Mouse (Mus musculus): ENCODE results near the gene Ncam2. TPM values are rescaled to one million over a fixed set of nuclear protein-coding genes. Genes with fewer than 3 reads are reported as not detected.

Ncam2 gene
- total and polyA plus RNA-seq, 2 experiments = 0.09 to 1.1 TPM

- Histone ChIP-seq H3K27me3 (ENCODE audit: control insufficient read depth, insufficient read depth, low read length) (no peaks in the 10 kb centered on the region), H3K27ac (replicated peaks; ENCODE audit: insufficient read depth, low read depth, low read length) (no peak overlapping the region), H3K79me2 (ENCODE audit: control insufficient read depth, insufficient read depth, low read length) (no peaks in the 10 kb centered on the region), H3K4me3 (ENCODE audit: insufficient read depth, low read depth, low read length) (no peak overlapping the region), H3K4me1 (ENCODE audit: control insufficient read depth, insufficient read depth, low read length) (peaks cover 4% of the 10 kb centered on the region; the same call in 1 of the 2 replicates), H3K36me3 (ENCODE audit: control insufficient read depth, insufficient read depth, low read length) (no peaks in the 10 kb centered on the region), H3K9ac (ENCODE audit: low read depth, low read length) (no peak overlapping the region)
- 54% methylated on average over 2 of the region's 2 CpGs for WGBS
- DNase-seq (ENCODE audit: extremely low read depth, low read depth, low spot score) = peak; percentile 85
- TF ChIP-seq POLR2A (IDR thresholded peaks at IDR 0.05; ENCODE audit: extremely low read depth, insufficient read depth, low read length) (no peak), CTCF (IDR thresholded peaks at IDR 0.05; ENCODE audit: low read depth, low read length) (no peak)
Measured at GRCm38 (mm10) chr16:81191621-81192020, 8.9 kb upstream of the Ncam2 start.

- Histone ChIP-seq H3K79me2 (ENCODE audit: control insufficient read depth, insufficient read depth, low read length) (no peaks in the 10 kb centered on the region), H3K4me1 (ENCODE audit: control insufficient read depth, insufficient read depth, low read length) (peaks cover 2% of the 10 kb centered on the region; the same call in 1 of the 2 replicates), H3K4me3 (ENCODE audit: insufficient read depth, low read depth, low read length) (no peak overlapping the region), H3K9ac (ENCODE audit: low read depth, low read length) (no peak overlapping the region), H3K36me3 (ENCODE audit: control insufficient read depth, insufficient read depth, low read length) (no peaks in the 10 kb centered on the region), H3K27ac (replicated peaks; ENCODE audit: insufficient read depth, low read depth, low read length) (no peak overlapping the region), H3K27me3 (ENCODE audit: control insufficient read depth, insufficient read depth, low read length) (no peaks in the 10 kb centered on the region)
- TF ChIP-seq CTCF (IDR thresholded peaks at IDR 0.05; ENCODE audit: low read depth, low read length) (no peak), POLR2A (IDR thresholded peaks at IDR 0.05; ENCODE audit: extremely low read depth, insufficient read depth, low read length) (no peak)
- 63% methylated on average over 4 of the region's 4 CpGs for WGBS
- no peak for DNase-seq (ENCODE audit: extremely low read depth, low read depth, low spot score)
Measured at GRCm38 (mm10) chr16:81192607-81193006, 7.9 kb upstream of the Ncam2 start.

GRCm38 (mm10) chr16:81199467-81199866 lies 1.0 kb upstream of the Ncam2 start:
- no peak for DNase-seq (ENCODE audit: extremely low read depth, low read depth, low spot score)
- Histone ChIP-seq H3K27ac (replicated peaks; ENCODE audit: insufficient read depth, low read depth, low read length) (no peak overlapping the region), H3K36me3 (ENCODE audit: control insufficient read depth, insufficient read depth, low read length) (no peaks in the 10 kb centered on the region), H3K79me2 (ENCODE audit: control insufficient read depth, insufficient read depth, low read length) (no peaks in the 10 kb centered on the region), H3K4me1 (ENCODE audit: control insufficient read depth, insufficient read depth, low read length) (no peaks in the 10 kb centered on the region), H3K9ac (ENCODE audit: low read depth, low read length) (no peak overlapping the region), H3K4me3 (ENCODE audit: insufficient read depth, low read depth, low read length) (no peak overlapping the region), H3K27me3 (ENCODE audit: control insufficient read depth, insufficient read depth, low read length) (no peaks in the 10 kb centered on the region)
- TF ChIP-seq POLR2A (IDR thresholded peaks at IDR 0.05; ENCODE audit: extremely low read depth, insufficient read depth, low read length) (no peak), CTCF (IDR thresholded peaks at IDR 0.05; ENCODE audit: low read depth, low read length) (no peak)
- 83% methylated on average over 5 of the region's 5 CpGs for WGBS

- no peaks in the 10 kb centered on the region for H3K79me2 ChIP-seq (ENCODE audit: control insufficient read depth, insufficient read depth, low read length)
- H3K4me1 ChIP-seq (ENCODE audit: control insufficient read depth, insufficient read depth, low read length) = no peaks in the 10 kb centered on the region
- no peak for DNase-seq (ENCODE audit: extremely low read depth, low read depth, low spot score)
- no peaks in the 10 kb centered on the region for H3K27me3 ChIP-seq (ENCODE audit: control insufficient read depth, insufficient read depth, low read length)
- no peak overlapping the region for H3K27ac ChIP-seq (replicated peaks; ENCODE audit: insufficient read depth, low read depth, low read length)
- WGBS = 49% methylated on average over 5 of the region's 5 CpGs
- H3K36me3 ChIP-seq (ENCODE audit: control insufficient read depth, insufficient read depth, low read length) = no peaks in the 10 kb centered on the region
- no peak for TF ChIP-seq CTCF (IDR thresholded peaks at IDR 0.05; ENCODE audit: low read depth, low read length)
- TF ChIP-seq POLR2A (IDR thresholded peaks at IDR 0.05; ENCODE audit: extremely low read depth, insufficient read depth, low read length) = no peak
- no peak overlapping the region for H3K4me3 ChIP-seq (ENCODE audit: insufficient read depth, low read depth, low read length)
- H3K9ac ChIP-seq (ENCODE audit: low read depth, low read length) = no peak overlapping the region
Measured at GRCm38 (mm10) chr16:81201471-81201870, 974 bp downstream of the Ncam2 start.

- H3K4me3 ChIP-seq (ENCODE audit: insufficient read depth, low read depth, low read length) = no peak overlapping the region
- 7% methylated on average over 4 of the region's 4 CpGs for WGBS
- H3K4me1 ChIP-seq (ENCODE audit: control insufficient read depth, insufficient read depth, low read length) = no peaks in the 10 kb centered on the region
- DNase-seq (ENCODE audit: extremely low read depth, low read depth, low spot score) = peak; percentile 51
- TF ChIP-seq CTCF (IDR thresholded peaks at IDR 0.05; ENCODE audit: low read depth, low read length) = peak; percentile 59
- no peak for TF ChIP-seq POLR2A (IDR thresholded peaks at IDR 0.05; ENCODE audit: extremely low read depth, insufficient read depth, low read length)
- H3K79me2 ChIP-seq (ENCODE audit: control insufficient read depth, insufficient read depth, low read length) = no peaks in the 10 kb centered on the region
- no peak overlapping the region for H3K9ac ChIP-seq (ENCODE audit: low read depth, low read length)
- H3K27ac ChIP-seq (replicated peaks; ENCODE audit: insufficient read depth, low read depth, low read length) = no peak overlapping the region
- no peaks in the 10 kb centered on the region for H3K27me3 ChIP-seq (ENCODE audit: control insufficient read depth, insufficient read depth, low read length)
- no peaks in the 10 kb centered on the region for H3K36me3 ChIP-seq (ENCODE audit: control insufficient read depth, insufficient read depth, low read length)
Measured at GRCm38 (mm10) chr16:81201992-81202391, 1.5 kb downstream of the Ncam2 start.

- Histone ChIP-seq H3K79me2 (ENCODE audit: control insufficient read depth, insufficient read depth, low read length) (no peaks in the 10 kb centered on the region), H3K9ac (ENCODE audit: low read depth, low read length) (no peak overlapping the region), H3K36me3 (ENCODE audit: control insufficient read depth, insufficient read depth, low read length) (no peaks in the 10 kb centered on the region), H3K4me3 (ENCODE audit: insufficient read depth, low read depth, low read length) (no peak overlapping the region), H3K27ac (replicated peaks; ENCODE audit: insufficient read depth, low read depth, low read length) (no peak overlapping the region), H3K4me1 (ENCODE audit: control insufficient read depth, insufficient read depth, low read length) (no peaks in the 10 kb centered on the region), H3K27me3 (ENCODE audit: control insufficient read depth, insufficient read depth, low read length) (no peaks in the 10 kb centered on the region)
- no peak for DNase-seq (ENCODE audit: extremely low read depth, low read depth, low spot score)
- no peak for TF ChIP-seq CTCF (IDR thresholded peaks at IDR 0.05; ENCODE audit: low read depth, low read length)
- TF ChIP-seq POLR2A (IDR thresholded peaks at IDR 0.05; ENCODE audit: extremely low read depth, insufficient read depth, low read length) = no peak
- WGBS = 73% methylated on average over 8 of the region's 8 CpGs
Measured at GRCm38 (mm10) chr16:81202721-81203161, 2.2 kb downstream of the Ncam2 start.

Measured in liver, adult 2 months (tissue).